Mouse (Mus musculus) monocyte, adult 2 months (primary cell): ENCODE data around the gene H2al1b.

ENCODE experiments used
- DNase-seq, 2 experiments: peaks; one replicate each; pipeline ENCODE4 v3.0.0; 2022; ENCODE audit warnings: low spot score in 2 of 2, low read depth in 1 of 2

The H2al1b gene

GRCm38 (mm10) chrX:11345762-11346161, 43.5 kb downstream of the H2al1b start:
- no peak for DNase-seq

- DNase-seq, result no peak
Measured at GRCm38 (mm10) chrX:11346756-11347155, 44.5 kb downstream of the H2al1b start.
